Mouse (Mus musculus) myocyte (in vitro differentiated cells): Measurements from ENCODE around the gene Banp.

Source experiments
- MAX ChIP-seq: IDR thresholded peaks from one replicate; pipeline ENCODE4 v1.6.1; 2011; ENCODE audit warnings: low read depth, mild to moderate bottlenecking, control low read depth
- POLR2A ChIP-seq: IDR thresholded peaks from one replicate; pipeline ENCODE4 v1.6.1; 2011; ENCODE audit warnings: low read depth, mild to moderate bottlenecking, control low read depth, moderate library complexity; ENCODE audit not compliant: insufficient read length
- POLR2AphosphoS2 ChIP-seq: IDR thresholded peaks from one replicate; pipeline ENCODE4 v1.6.1; 2011; ENCODE audit warnings: low read depth, control low read depth; ENCODE audit not compliant: insufficient read length
- TCF3 ChIP-seq: IDR thresholded peaks from one replicate; pipeline ENCODE4 v1.6.1; 2011; ENCODE audit warnings: low read depth, control low read depth; ENCODE audit not compliant: insufficient read length
- USF1 ChIP-seq: IDR thresholded peaks from one replicate; pipeline ENCODE4 v1.6.1; 2011; ENCODE audit warnings: low read depth, mild to moderate bottlenecking, control low read depth, moderate library complexity

GRCm38 (mm10) chr8:121980792-121981519, 31.4 kb downstream of the Banp start:
- TF ChIP-seq TCF3 (no peak), MAX (no peak), POLR2AphosphoS2 (no peak), POLR2A (no peak), USF1 (no peak)
